Mouse (Mus musculus) R1 (cell line): ENCODE results near the gene Relb.

Source experiments
- DNase-seq: peaks from one replicate; pipeline ENCODE4 v3.0.0-alpha.2; 2018; ENCODE audit warnings: low read depth, low spot score

Gene Relb

GRCm38 (mm10) chr7:19580634-19581033, 48.6 kb downstream of the Relb start:
- DNase-seq: no peak

- no peak for DNase-seq
Observed at GRCm38 (mm10) chr7:19579751-19580150, 49.5 kb downstream of the Relb start.

DNA sequence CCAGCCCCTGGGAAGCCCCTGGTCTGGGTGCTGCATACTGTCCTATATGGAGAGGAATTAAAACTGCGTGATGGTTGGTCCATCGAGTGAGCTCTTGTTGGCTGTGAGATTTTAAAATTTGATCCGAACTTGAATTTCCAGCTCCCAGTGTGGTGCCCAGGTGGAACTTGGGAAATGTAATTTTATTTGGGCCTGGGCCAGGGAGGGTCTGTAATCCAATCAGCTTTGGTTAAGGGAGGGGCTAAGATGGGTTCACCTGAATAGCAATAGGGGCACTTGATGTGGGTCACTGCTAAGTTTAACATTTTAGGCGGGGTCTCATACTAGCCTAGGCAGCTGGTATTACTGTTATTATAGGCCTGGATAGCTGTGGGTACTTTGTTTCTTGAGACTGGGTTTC, 50.8 kb downstream of the Relb start:
- DNase-seq: no peak

DNA sequence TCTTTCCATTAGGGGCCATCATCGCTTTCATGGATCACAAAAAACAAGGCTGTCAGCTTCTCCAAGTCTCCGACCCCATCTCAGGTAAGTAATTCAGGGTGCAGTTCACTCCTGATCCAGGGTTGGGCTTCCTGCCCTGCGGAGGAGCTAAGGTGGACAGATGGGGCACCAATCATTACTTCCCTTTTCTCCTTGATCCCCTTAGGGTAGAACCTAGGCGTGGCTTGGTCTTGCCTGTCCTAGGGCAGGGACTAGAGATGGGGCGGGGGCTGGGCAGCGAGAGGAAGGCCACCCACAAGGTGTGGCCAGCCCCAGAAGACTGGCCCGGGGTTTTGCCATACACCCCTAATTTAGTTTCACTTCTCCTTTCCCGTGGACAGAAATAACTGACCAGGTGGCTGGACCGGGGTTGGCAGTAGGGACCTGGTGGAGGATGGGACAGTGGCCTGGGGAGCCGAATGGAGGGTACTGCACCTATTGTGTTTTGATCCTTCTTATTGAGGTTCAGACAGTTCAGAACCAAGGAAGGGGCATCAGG, 51.3 kb downstream of the Relb start:
- no peak for DNase-seq

- peak; percentile 89 for DNase-seq
Observed at GRCm38 (mm10) chr7:19577141-19577852, 51.9 kb downstream of the Relb start, which contains the start of the genes Zfp296 and Gemin7. Zfp296 (plus strand) TSS chr7:19577287. Gemin7 (minus strand) TSS chr7:19577595.

DNA sequence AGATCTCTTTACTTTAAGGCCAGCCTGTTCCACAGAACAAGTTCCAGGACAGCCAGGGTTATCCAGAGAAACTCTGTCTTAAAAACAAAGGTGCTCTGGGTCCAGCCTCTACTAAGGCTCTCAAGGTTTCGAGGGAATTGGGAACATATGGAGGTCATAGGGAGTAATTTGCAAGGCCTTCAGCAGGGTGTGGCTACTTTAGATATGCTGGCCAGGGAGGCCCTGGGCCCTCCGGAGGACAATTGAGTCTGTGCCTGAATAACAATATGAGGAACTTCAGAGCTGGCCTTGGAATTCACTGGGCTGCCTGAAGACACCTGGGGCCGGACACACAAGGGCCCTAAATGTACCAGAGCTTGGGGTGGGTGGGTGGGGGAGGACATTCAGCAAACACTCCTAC, 53.7 kb downstream of the Relb start:
- DNase-seq: peak; percentile 47

GRCm38 (mm10) chr7:19573776-19574140, 55.5 kb downstream of the Relb start:
- DNase-seq: peak; percentile 97

DNA sequence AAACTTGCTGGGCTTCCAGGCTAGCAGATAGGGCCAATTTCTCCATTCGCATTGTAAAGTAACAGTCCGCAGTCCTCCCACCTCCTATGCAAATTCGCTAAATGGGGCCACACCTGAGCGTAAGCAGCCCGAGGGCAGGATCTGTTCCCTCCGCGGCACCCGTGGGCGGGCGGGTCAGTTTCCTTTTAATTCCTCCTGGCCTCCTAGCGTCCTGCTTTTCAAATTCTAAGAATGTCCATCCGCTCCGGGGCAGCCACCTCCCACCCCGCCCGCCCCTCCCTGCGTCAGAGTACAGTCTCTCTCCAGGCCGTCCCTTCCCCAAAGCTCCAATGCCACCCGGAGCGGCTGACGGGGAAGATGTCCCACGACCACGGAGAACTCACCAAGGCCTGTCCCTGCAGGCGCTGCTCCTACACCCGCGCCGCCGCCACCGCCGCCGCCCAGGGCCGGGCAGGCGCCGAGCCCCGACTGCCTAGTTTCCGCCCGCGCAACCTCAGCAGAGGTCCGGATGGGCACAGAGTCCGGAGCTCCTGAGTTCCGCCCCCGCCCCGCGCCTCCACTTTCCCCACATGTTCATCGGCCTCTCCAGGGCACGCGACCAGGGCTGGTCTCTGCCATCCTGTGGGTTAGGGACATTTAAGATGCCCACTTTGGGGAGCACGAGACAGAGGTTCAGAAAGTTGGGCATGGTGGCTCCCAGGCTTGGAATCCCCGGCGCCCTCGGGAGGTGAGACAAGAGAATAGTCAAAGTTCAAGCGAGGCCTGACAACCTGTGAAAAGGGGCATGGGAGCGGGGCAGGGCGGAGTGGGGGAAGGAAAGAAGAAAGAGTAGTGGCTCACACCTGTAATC, 56.1 kb downstream of the Relb start:
- DNase-seq: peak; percentile 88

DNA sequence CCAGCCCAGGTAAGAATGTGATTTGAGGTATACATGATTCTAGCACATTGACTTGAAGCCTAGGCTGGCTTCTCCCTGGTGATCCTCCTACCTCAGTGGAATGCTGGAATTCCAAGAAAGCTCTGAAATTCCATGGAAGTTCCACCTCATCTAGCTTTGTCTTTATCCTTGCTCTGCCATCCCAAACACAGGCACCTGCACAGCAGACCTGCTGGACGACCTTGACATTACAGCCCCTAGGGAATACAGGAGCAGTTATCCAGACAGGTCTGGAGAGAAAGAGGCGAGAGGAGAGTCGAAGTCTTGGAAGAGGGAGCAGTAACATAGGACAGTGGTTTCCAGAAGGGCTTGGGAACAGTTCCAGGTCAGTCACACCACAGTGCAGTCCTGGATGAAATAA, 59.6 kb downstream of the Relb start:
- peak; percentile 84 for DNase-seq

DNA sequence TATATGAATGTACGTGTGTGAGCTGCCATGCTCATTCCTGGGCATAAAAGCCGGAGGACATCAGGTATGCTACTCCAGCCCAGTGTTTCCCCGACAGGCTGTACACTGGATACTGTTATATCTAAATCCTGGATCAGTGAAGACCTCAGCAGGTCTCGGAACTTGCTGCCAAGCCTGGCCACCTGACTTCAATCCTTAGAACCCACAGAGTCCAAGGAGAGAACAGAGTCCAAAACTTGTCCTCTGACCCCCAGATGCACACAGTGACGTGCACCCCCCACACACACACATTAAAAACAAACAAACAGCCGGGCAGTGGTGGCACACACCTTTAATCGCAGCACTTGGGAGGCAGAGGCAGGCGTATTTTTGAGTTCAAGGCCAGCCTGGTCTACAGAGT, 61.8 kb downstream of the Relb start:
- DNase-seq: no peak

GRCm38 (mm10) chr7:19565803-19566202, 63.4 kb downstream of the Relb start:
- DNase-seq: no peak

DNA sequence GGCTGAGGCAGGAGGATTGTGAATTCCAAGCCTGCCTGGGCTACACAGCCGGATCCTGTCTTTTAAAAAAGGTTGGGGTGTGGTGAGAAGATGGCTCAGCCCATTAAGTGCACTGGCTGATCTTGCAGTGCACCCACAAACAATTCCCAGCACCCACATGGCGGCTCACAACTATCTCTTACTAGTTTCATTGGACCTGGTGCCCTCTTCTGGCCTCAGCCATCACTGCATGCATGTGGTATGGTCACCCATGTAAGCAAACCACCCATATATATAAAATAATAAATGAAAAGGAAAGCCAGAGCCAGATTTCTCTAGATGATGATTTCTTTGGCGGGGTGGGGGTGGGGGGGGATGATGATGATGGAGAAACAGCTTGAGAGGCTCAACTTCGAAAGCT, 64.8 kb downstream of the Relb start:
- peak; percentile 78 for DNase-seq

DNA sequence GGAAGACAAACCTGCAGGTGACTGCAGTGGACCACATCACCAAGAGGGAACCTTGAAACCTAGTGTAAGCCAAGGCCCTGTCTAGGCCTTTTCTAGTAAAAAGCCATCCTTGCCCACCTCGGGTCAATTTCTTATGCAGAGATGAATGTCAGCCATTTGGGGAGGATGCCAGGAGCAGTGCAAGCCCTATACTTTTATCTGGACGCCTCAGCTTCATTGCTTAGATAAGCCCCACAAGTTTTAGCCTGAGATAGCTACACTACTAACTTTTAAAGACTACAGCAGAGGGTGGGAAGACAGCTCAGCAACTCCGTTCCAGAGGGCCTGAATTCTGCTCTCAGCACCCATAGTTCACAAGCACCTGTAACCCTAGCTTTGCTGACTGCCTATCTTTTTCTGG, 65.4 kb downstream of the Relb start:
- DNase-seq: no peak

- peak; percentile 44 for DNase-seq
Observed at GRCm38 (mm10) chr7:19562643-19563410, 66.4 kb downstream of the Relb start, which contains the start of gene Ppp1r37. Ppp1r37 (minus strand) TSS chr7:19563076.

DNA sequence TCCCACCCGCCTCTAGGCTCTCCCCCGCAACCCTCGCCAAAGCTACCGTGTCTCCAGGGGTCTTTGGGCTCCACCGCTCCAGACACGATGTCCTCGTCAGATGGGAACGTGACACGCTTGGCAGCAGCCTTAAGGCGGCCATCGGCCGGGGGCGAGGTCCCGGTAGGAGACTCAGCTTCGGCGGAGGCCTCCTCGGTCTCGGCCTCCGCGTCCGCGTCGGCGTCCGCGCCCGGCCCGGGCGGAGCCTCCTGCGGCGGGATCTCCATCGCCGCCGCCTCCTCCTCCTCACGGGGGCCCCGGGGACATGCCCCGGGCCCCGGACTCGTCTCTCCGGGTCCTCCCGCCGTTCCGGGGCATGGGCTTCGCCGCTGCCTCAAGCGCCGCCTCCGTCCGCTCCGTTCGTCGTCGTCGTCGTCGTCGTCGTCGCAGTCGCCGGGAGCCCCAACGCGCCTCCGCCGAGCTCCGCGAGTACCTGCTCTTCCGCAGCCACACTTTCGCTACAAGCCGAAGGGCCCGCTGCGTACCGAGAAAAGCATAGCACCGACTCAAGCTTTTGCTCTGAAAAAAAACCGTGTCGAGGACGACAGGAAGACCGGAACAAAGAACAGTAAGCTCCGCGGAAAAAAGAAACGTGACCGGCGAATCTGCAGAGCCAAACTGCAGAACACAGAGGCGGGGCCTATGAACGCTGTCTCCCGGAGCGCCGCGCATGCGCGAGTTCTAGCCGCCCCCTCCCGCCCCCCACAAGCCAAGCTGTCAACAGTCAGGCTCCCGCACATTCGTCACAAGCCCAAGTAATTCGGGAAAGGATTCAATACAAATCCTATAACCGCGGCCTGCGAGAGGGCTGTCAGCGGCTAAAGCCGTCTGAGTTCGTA, 67.2 kb downstream of the Relb start:
- DNase-seq: peak; percentile 92

- DNase-seq: no peak
Observed at GRCm38 (mm10) chr7:19561431-19561764, 67.8 kb downstream of the Relb start.

- DNase-seq: no peak
Observed at GRCm38 (mm10) chr7:19560491-19561260, 68.6 kb downstream of the Relb start.

DNA sequence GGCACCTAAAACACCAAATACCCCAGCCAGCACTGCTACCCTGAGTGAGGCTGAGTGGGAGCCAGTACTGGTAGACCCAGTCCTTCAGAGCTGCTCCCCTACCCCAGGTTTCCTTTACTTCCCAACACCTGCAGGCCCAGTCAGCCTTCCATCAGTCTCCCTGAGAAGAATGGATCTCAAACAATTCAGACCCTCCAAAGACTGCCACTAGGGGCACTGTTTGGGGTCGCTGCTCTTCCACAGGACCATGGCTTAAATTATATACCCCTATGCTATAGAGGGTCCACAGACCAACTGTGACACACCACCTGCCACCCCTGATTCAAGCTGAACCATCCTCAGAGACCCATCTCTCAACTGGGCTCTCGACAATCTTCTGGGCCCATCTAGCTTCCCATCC, 70.3 kb downstream of the Relb start:
- DNase-seq: peak; percentile 67

- no peak for DNase-seq
Observed at GRCm38 (mm10) chr7:19557982-19558900, 71.0 kb downstream of the Relb start.
